Mouse (Mus musculus): ENCODE data around the gene Ccdc30. TPM values are rescaled to one million over a fixed set of nuclear protein-coding genes. Genes with fewer than 3 reads are reported as not detected.
A peak's percentile ranks its signal among the peaks of the same experiment; 100 is the strongest.

The Ccdc30 gene
- polyA plus RNA-seq, 1 experiment from 2014 or later, result 7.5 TPM

DNA sequence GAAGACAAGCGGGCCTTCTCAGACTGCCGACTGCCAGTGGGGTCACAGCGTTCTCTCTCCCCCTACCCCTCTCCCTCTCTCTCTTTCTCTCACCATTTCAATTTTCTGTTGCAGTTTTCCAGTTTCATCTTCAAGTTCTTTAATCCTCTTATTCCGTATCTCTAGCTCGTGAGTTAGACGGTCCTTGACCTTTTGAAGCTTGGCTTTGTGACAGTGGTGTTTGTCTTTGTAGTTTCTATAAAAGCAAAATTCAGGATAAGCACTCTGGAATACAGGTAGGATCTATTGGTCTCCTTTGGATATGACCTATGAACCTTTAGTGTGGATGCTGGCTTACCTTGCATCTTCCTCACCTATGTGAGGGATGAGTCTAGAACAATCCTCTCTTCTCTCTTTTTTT is 81.8 kb downstream of the Ccdc30 start:
- Histone ChIP-seq H3K4me3 (ENCODE audit: low read length) (no peak overlapping the region), H3K36me3 (ENCODE audit: insufficient read depth, low read length) (no peaks in the 10 kb centered on the region), H3K9ac (replicated peaks; ENCODE audit: low read length) (no peak overlapping the region), H3K27me3 (ENCODE audit: insufficient read depth, low read length) (no peaks in the 10 kb centered on the region), H3K9me3 (ENCODE audit: low read length) (no peaks in the 10 kb centered on the region), H3K4me2 (replicated peaks; ENCODE audit: low read depth, low read length) (no peak overlapping the region), H3K4me1 (ENCODE audit: insufficient read depth, low read length) (no peaks in the 10 kb centered on the region), H3K27ac (ENCODE audit: low read length) (no peak overlapping the region)
- WGBS, result 89% methylated on average over 6 of the region's 6 CpGs
- ATAC-seq (ENCODE audit: low FRiP score, low TSS enrichment), result no peak

GRCm38 (mm10) chr4:119320896-119321550 is 94.3 kb downstream of the Ccdc30 start:
- H3K27me3 ChIP-seq (ENCODE audit: insufficient read depth, low read length), result no peaks in the 10 kb centered on the region
- H3K9me3 ChIP-seq (ENCODE audit: low read length), result no peaks in the 10 kb centered on the region
- peaks cover 24% of the 10 kb centered on the region for H3K36me3 ChIP-seq (ENCODE audit: insufficient read depth, low read length)
- 23% methylated on average over 10 of the region's 10 CpGs for WGBS
- H3K27ac ChIP-seq (ENCODE audit: low read length), result peak overlapping the region; percentile 67
- peak overlapping the region; percentile 98 for H3K4me2 ChIP-seq (replicated peaks; ENCODE audit: low read depth, low read length)
- H3K4me3 ChIP-seq (ENCODE audit: low read length), result peak overlapping the region; percentile 82
- H3K4me1 ChIP-seq (ENCODE audit: insufficient read depth, low read length), result peaks cover 13% of the 10 kb centered on the region
- peak; percentile 69 for ATAC-seq (ENCODE audit: low FRiP score, low TSS enrichment)
- peak overlapping the region; percentile 64 for H3K9ac ChIP-seq (replicated peaks; ENCODE audit: low read length)

DNA sequence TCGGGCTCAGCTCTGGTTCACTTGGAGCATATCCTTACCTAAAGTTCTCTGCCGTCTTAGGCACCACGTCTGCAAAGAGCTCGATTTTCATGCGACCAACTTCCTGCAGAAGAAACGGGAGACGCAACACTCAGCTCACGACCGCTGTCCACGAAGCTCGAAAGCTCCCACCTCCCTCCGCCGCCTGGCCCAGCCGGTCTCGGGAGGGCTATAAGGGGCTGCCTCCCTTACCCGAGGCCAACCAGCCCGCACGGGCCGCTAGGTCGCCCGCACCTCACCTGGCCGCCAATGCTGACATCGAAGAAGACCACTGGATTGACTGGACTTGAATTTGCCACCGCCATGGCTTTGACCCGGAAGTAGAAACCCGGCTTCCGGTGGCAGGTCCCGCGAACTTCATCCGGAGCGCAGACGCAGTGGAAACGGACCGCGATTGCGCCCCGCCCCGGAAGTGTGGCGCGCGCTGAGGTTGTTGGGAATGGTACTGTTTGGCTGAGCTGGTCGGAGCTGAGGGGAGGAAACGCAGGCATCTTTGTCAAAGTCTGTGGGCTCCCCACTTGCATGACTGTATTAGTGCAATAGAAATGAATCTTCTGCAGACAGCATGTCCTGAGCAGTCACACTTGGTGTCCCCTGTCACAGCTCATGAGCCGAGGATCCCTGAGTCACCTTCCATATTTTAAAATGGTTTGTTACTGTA is 95.0 kb downstream of the Ccdc30 start, which contains the start of gene Ppih:
TSS of gene Ppih (minus strand) at position 416 of the 700 bp plus-strand sequence.
- peaks cover 13% of the 10 kb centered on the region for H3K4me1 ChIP-seq (ENCODE audit: insufficient read depth, low read length)
- under 1% methylated on average over 44 of the region's 44 CpGs for WGBS
- ATAC-seq (ENCODE audit: low FRiP score, low TSS enrichment), result peak; percentile 96
- peaks cover 32% of the 10 kb centered on the region for H3K36me3 ChIP-seq (ENCODE audit: insufficient read depth, low read length)
- H3K27me3 ChIP-seq (ENCODE audit: insufficient read depth, low read length), result no peaks in the 10 kb centered on the region
- H3K4me3 ChIP-seq (ENCODE audit: low read length), result peak within 1 kb of the TSS; percentile 82
- no peaks in the 10 kb centered on the region for H3K9me3 ChIP-seq (ENCODE audit: low read length)
- H3K27ac ChIP-seq (ENCODE audit: low read length), result peak within 1 kb of the TSS; percentile 67
- H3K4me2 ChIP-seq (replicated peaks; ENCODE audit: low read depth, low read length), result peak within 1 kb of the TSS; percentile 98
- peak within 1 kb of the TSS; percentile 76 for H3K9ac ChIP-seq (replicated peaks; ENCODE audit: low read length)

- H3K27me3 ChIP-seq (ENCODE audit: insufficient read depth, low read length), result no peaks in the 10 kb centered on the region
- peaks cover 72% of the 10 kb centered on the region for H3K36me3 ChIP-seq (ENCODE audit: insufficient read depth, low read length)
- H3K9ac ChIP-seq (replicated peaks; ENCODE audit: low read length), result no peak overlapping the region
- no peaks in the 10 kb centered on the region for H3K9me3 ChIP-seq (ENCODE audit: low read length)
- H3K4me3 ChIP-seq (ENCODE audit: low read length), result no peak overlapping the region
- ATAC-seq (ENCODE audit: low FRiP score, low TSS enrichment), result no peak
- H3K4me2 ChIP-seq (replicated peaks; ENCODE audit: low read depth, low read length), result no peak overlapping the region
- H3K4me1 ChIP-seq (ENCODE audit: insufficient read depth, low read length), result no peaks in the 10 kb centered on the region
- 97% methylated on average over 1 of the region's 1 CpGs for WGBS
- H3K27ac ChIP-seq (ENCODE audit: low read length), result no peak overlapping the region
Measured at GRCm38 (mm10) chr4:119313756-119314155, 101.6 kb downstream of the Ccdc30 start.

DNA sequence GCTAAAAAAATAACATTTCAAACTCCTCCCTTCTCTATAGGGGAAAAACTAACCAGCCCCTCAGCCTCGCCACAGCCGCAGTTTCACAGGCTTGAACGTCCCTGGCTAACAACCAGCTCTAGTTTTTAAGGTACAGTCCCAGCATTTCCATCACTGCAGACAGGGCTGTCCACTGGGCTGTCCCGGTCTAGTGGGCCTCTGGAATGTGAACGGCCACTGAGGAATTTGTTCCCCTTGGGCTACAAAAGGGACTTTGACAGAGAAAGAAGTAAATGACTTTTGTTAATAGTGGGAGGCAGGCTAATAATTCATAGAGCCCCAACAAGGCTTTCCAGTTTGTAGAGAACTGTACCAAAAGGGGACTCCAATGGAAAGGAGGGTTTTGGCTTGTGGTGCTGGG is 109.9 kb downstream of the Ccdc30 start:
- ATAC-seq (ENCODE audit: low FRiP score, low TSS enrichment), result peak; percentile 94
- H3K9ac ChIP-seq (replicated peaks; ENCODE audit: low read length), result no peak overlapping the region
- no peak overlapping the region for H3K4me3 ChIP-seq (ENCODE audit: low read length)
- H3K27ac ChIP-seq (ENCODE audit: low read length), result peak overlapping the region; percentile 68
- peaks cover 12% of the 10 kb centered on the region for H3K36me3 ChIP-seq (ENCODE audit: insufficient read depth, low read length)
- no peaks in the 10 kb centered on the region for H3K4me1 ChIP-seq (ENCODE audit: insufficient read depth, low read length)
- no peaks in the 10 kb centered on the region for H3K9me3 ChIP-seq (ENCODE audit: low read length)
- 48% methylated on average over 5 of the region's 5 CpGs for WGBS
- no peaks in the 10 kb centered on the region for H3K27me3 ChIP-seq (ENCODE audit: insufficient read depth, low read length)
- H3K4me2 ChIP-seq (replicated peaks; ENCODE audit: low read depth, low read length), result no peak overlapping the region

GRCm38 (mm10) chr4:119303291-119303690 is 112.0 kb downstream of the Ccdc30 start:
- ATAC-seq (ENCODE audit: low FRiP score, low TSS enrichment), result no peak
- 90% methylated on average over 8 of the region's 8 CpGs for WGBS

DNA sequence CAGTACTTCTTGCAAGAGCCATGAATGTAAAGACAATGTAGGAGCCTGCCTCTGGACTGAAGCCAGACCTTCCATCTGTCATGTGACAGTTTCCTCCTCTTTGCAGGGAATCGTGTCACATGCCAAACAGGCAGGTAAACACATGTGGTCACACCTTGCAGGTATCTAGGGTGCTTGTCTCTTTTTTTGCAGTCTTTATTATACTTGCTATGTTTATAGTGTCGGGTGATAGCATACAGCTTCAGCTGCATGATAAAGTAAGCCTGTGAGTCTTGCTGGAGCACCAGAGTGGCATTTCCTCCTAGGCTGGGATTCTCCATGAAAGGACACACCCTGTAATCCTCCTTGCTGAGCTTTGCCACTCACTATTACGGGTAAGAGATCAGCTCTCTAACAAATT is 113.5 kb downstream of the Ccdc30 start:
- no peaks in the 10 kb centered on the region for H3K36me3 ChIP-seq (ENCODE audit: insufficient read depth, low read length)
- no peak overlapping the region for H3K9ac ChIP-seq (replicated peaks; ENCODE audit: low read length)
- H3K4me3 ChIP-seq (ENCODE audit: low read length), result no peak overlapping the region
- no peak overlapping the region for H3K27ac ChIP-seq (ENCODE audit: low read length)
- no peaks in the 10 kb centered on the region for H3K9me3 ChIP-seq (ENCODE audit: low read length)
- no peak for ATAC-seq (ENCODE audit: low FRiP score, low TSS enrichment)
- H3K4me2 ChIP-seq (replicated peaks; ENCODE audit: low read depth, low read length), result no peak overlapping the region
- no peaks in the 10 kb centered on the region for H3K27me3 ChIP-seq (ENCODE audit: insufficient read depth, low read length)
- WGBS, result 90% methylated on average over 3 of the region's 3 CpGs
- H3K4me1 ChIP-seq (ENCODE audit: insufficient read depth, low read length), result no peaks in the 10 kb centered on the region

More at GRCm38 (mm10) chr4:119303291-119303690, 112.0 kb downstream of the Ccdc30 start:
- Histone ChIP-seq H3K27ac (ENCODE audit: low read length) (no peak overlapping the region), H3K36me3 (ENCODE audit: insufficient read depth, low read length) (peaks cover 6% of the 10 kb centered on the region), H3K4me1 (ENCODE audit: insufficient read depth, low read length) (no peaks in the 10 kb centered on the region), H3K27me3 (ENCODE audit: insufficient read depth, low read length) (no peaks in the 10 kb centered on the region), H3K4me2 (replicated peaks; ENCODE audit: low read depth, low read length) (no peak overlapping the region), H3K9ac (replicated peaks; ENCODE audit: low read length) (no peak overlapping the region), H3K4me3 (ENCODE audit: low read length) (no peak overlapping the region), H3K9me3 (ENCODE audit: low read length) (no peaks in the 10 kb centered on the region)

GRCm38 (mm10) chr4:119300761-119301160 is 114.6 kb downstream of the Ccdc30 start:
- ATAC-seq (ENCODE audit: low FRiP score, low TSS enrichment), result no peak
- Histone ChIP-seq H3K4me2 (replicated peaks; ENCODE audit: low read depth, low read length) (no peak overlapping the region), H3K4me3 (ENCODE audit: low read length) (no peak overlapping the region), H3K27me3 (ENCODE audit: insufficient read depth, low read length) (no peaks in the 10 kb centered on the region), H3K9me3 (ENCODE audit: low read length) (no peaks in the 10 kb centered on the region), H3K36me3 (ENCODE audit: insufficient read depth, low read length) (no peaks in the 10 kb centered on the region), H3K27ac (ENCODE audit: low read length) (no peak overlapping the region), H3K4me1 (ENCODE audit: insufficient read depth, low read length) (no peaks in the 10 kb centered on the region), H3K9ac (replicated peaks; ENCODE audit: low read length) (no peak overlapping the region)
- 91% methylated on average over 3 of the region's 3 CpGs for WGBS

- ATAC-seq (ENCODE audit: low FRiP score, low TSS enrichment), result no peak
- H3K9ac ChIP-seq (replicated peaks; ENCODE audit: low read length), result no peak overlapping the region
- H3K9me3 ChIP-seq (ENCODE audit: low read length), result no peaks in the 10 kb centered on the region
- no peak overlapping the region for H3K4me2 ChIP-seq (replicated peaks; ENCODE audit: low read depth, low read length)
- 41% methylated on average over 2 of the region's 2 CpGs for WGBS
- H3K4me1 ChIP-seq (ENCODE audit: insufficient read depth, low read length), result peaks cover 10% of the 10 kb centered on the region
- H3K27me3 ChIP-seq (ENCODE audit: insufficient read depth, low read length), result no peaks in the 10 kb centered on the region
- no peak overlapping the region for H3K27ac ChIP-seq (ENCODE audit: low read length)
- no peaks in the 10 kb centered on the region for H3K36me3 ChIP-seq (ENCODE audit: insufficient read depth, low read length)
- H3K4me3 ChIP-seq (ENCODE audit: low read length), result no peak overlapping the region
Measured at GRCm38 (mm10) chr4:119297361-119297760, 118.0 kb downstream of the Ccdc30 start.

DNA sequence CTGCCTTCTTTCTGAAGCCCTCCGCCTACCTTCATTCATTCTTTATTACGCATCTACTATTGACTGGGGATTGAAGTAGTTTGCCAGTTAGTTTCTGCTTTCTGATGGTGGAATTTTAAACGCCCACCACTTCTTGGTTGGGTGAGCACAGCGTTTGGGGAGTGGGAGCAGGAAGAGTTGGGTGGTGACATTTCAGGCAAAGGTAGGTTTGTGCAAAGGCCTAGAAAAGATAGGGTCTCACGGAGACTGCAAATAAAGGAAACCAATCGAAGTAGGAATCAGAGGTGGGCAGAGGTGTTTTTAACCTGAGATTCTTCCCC is 120.2 kb downstream of the Ccdc30 start:
- 5% methylated on average over 6 of the region's 6 CpGs for WGBS
- peaks cover 24% of the 10 kb centered on the region for H3K4me1 ChIP-seq (ENCODE audit: insufficient read depth, low read length)
- H3K36me3 ChIP-seq (ENCODE audit: insufficient read depth, low read length), result peaks cover 4% of the 10 kb centered on the region; the same call in 1 of the 2 replicates
- ATAC-seq (ENCODE audit: low FRiP score, low TSS enrichment), result no peak
- peak overlapping the region; percentile 91 for H3K27ac ChIP-seq (ENCODE audit: low read length)
- H3K27me3 ChIP-seq (ENCODE audit: insufficient read depth, low read length), result no peaks in the 10 kb centered on the region
- H3K9ac ChIP-seq (replicated peaks; ENCODE audit: low read length), result peak overlapping the region; percentile 80
- H3K4me2 ChIP-seq (replicated peaks; ENCODE audit: low read depth, low read length), result peak overlapping the region; percentile 72
- no peaks in the 10 kb centered on the region for H3K9me3 ChIP-seq (ENCODE audit: low read length)
- H3K4me3 ChIP-seq (ENCODE audit: low read length), result peak overlapping the region; percentile 99

All from kidney, embryonic 16.5 days (tissue).